Mouse (Mus musculus): Measurements from ENCODE around the gene Lrba. TPM values are rescaled to one million over a fixed set of nuclear protein-coding genes. Genes with fewer than 3 reads are reported as not detected.

Gene Lrba
- polyA plus RNA-seq, 2 experiments from 2014 or later = 13.8 to 14.4 TPM

GRCm38 (mm10) chr3:86561023-86561344 lies 336.5 kb downstream of the Lrba start:
- no peak for ATAC-seq

DNA sequence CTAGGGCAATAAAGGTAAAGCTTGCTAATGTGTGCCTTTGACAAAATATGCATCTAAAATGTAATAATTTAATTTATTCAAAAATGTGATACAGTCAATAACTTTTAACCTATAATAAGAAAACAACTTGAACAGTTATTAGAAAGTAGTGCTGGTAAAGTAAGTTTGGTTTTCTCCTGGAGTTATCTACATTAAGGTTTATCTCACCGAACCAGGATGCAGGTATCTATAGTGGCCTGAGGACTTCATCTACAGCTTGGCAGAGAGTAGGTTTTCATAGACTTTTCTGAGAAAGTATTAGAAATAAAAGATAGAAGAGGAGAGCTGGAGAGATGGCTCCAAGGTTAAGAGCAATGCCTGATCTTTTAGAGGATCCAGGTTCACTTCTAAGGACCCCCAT lies 336.9 kb downstream of the Lrba start:
- no peak for ATAC-seq

- ATAC-seq = no peak
Observed at GRCm38 (mm10) chr3:86567312-86567711, 342.8 kb downstream of the Lrba start.

DNA sequence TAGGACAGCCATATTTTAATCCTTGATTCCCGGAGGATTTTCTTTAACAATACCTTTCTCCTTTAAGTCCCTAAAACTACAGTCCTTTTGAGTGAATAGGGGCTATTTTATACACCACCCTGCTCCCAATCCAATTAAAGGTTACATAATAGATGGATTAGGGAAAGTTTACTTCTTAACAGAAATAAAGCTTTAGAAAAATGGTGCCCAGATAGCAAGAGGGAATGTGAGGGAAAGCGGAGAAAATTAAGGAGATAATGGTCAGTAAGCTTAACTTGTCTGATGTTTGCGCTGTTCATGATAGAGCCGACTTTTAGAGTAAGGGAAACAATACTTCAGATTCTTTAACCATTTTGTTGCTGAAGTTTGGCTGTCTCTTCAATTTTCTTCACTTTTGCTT lies 347.0 kb downstream of the Lrba start:
- no peak for ATAC-seq

GRCm38 (mm10) chr3:86572519-86573244 lies 348.2 kb downstream of the Lrba start:
- ATAC-seq = no peak

DNA sequence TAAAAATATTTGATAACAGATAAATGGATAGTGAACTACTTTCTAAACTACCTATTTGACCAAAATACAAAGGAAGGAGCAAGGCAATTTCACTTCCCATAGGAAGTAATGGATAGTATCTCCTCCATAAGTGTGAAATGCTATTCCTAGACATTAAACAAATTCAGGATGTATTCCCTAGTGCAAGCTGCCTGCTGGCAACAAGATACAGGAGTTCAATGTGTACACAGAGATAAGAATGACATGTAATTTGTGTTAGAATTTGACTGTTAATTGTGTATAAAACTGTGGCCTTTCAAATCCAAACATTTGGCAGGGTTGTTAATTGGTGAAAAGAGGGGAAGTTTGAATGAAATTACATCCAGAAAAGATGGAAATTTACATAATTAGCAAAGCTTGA lies 350.8 kb downstream of the Lrba start:
- no peak for ATAC-seq

GRCm38 (mm10) chr3:86602284-86602683 lies 377.8 kb downstream of the Lrba start:
- ATAC-seq = no peak

DNA sequence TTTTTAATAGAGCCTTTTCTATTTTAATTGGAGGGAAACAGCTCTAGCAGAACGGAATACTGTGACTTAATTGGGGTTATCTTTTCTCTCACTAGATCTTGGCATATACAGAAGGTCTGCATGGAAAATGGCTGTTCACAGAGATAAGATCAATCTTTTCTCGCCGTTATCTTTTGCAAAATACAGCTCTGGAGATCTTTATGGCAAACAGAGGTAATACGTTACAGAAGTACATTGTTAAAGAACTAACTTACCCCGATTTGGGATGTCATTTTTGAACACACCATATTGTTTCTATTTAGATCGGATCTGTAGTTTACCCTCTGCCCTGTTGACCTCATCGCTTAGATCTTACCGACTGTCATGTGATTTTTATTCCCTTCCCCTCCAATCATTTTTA lies 381.3 kb downstream of the Lrba start:
- ATAC-seq = no peak

GRCm38 (mm10) chr3:86627008-86627743 lies 402.7 kb downstream of the Lrba start:
- ATAC-seq = no peak

DNA sequence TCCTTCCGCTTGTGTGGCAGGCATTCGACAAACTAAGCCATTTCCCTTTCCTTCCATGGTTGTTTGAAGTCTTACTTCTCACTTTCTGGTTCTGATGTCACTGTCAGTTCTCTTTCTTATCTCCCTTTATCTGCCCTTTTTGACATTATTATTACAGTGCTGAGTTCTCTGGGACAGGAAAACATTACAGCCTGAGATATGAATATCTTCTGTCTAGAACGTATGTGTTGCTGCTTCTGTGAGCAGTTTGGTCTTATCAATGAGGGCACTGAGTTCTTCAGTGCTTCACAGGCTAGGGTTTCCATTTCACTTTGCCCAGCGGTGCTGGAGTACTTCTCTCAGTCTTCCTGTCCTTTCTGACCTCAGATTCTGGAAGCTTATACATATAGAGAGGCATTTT lies 404.9 kb downstream of the Lrba start:
- ATAC-seq = no peak

DNA sequence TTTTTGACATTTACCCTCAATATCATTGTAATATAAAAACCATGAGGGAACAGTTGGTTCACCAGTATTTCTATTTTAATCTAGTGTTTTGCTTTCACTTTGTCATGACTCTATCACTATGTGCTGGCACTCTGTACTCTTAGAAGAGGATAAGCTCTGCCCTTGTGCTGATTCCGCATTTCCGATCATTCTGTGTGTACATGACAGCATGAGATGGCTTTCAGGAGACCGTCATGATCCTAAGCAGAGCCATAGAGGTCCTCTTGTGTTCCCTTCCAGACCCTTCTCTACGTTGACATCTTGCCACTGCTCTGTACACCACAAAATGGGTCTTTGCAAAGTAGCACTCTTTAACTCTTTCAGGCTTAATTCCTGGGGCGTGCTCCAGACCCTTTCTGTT lies 411.0 kb downstream of the Lrba start:
- no peak for ATAC-seq

DNA sequence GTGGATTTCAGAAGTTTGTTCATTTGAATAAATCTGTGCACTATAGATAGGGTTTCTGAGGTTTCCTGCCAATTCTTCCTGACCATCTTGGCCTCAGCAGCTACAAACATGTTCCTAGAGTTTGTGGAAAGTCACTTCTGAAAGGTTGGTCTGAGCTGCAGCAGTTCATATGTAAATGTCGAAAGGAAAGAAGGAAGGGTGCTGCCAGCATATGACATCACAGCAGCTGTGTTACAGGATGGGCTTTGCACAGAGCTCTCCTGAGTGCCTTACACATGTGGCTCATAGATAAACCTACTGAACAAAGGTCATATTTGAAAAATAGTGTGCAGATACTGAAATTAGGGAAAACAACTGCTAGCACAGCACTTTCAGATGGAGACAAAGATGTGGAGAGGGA lies 411.5 kb downstream of the Lrba start:
- no peak for ATAC-seq

GRCm38 (mm10) chr3:86638552-86639348 lies 414.3 kb downstream of the Lrba start:
- ATAC-seq = no peak

GRCm38 (mm10) chr3:86641393-86641792 lies 416.9 kb downstream of the Lrba start:
- ATAC-seq = no peak

GRCm38 (mm10) chr3:86641796-86642195 lies 417.3 kb downstream of the Lrba start:
- no peak for ATAC-seq

DNA sequence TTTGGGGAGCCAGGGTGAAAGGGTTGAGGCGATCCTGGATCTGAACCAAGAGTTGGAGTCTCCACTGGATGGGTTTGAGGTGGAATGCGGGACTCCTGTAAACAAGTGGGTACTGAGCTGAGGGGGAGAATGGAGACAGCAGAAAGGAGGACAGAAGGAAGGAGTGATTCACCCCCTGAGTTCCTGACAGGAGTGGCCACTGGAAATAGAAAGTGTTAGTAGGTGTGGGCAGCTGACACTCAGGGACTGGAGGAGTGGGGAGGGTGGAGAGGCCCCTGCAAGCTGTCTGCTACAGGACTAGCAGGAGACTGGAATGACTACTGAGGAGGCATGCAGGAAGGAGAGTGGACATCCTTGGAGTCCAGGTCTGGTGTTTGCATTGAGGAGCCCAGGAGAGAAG lies 422.3 kb downstream of the Lrba start:
- ATAC-seq = no peak

DNA sequence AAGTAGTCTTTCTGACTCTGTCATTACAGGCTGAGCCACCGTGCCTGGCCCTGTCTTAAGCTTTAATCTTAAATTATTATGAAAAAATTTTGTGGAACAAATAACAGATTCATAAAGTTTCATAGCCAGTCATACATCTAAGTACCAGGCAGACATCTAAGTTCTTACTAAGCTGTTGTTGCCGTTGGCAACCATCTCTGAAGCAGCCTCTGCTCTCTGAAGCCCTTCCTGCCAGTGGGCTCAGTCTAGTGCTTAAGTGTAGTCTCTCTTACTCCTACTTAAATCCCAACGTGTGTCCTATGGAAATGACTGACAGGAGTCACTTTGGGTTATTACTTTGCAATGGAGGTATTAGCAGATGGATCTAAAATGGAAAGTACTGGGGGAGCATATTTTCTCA lies 426.5 kb downstream of the Lrba start:
- ATAC-seq = no peak

GRCm38 (mm10) chr3:86659326-86659725 lies 434.8 kb downstream of the Lrba start:
- no peak for ATAC-seq

DNA sequence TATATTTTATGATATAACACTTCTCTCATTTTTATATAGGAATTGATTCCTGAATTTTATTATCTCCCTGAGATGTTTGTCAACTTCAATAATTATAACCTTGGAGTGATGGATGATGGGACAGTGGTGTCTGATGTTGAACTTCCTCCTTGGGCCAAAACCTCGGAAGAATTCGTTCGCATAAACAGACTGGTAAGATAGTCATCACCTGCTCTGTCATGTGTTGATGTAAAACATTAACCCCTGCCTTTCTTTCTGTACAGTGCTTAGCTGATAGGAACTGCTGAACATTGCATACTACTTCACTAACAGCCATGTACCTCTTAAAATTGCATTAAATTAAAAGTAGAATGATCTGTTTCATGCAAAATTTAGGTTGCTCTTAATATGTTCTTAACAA lies 439.9 kb downstream of the Lrba start:
- ATAC-seq = no peak

- ATAC-seq = no peak
Observed at GRCm38 (mm10) chr3:86668146-86668545, 443.7 kb downstream of the Lrba start.

DNA sequence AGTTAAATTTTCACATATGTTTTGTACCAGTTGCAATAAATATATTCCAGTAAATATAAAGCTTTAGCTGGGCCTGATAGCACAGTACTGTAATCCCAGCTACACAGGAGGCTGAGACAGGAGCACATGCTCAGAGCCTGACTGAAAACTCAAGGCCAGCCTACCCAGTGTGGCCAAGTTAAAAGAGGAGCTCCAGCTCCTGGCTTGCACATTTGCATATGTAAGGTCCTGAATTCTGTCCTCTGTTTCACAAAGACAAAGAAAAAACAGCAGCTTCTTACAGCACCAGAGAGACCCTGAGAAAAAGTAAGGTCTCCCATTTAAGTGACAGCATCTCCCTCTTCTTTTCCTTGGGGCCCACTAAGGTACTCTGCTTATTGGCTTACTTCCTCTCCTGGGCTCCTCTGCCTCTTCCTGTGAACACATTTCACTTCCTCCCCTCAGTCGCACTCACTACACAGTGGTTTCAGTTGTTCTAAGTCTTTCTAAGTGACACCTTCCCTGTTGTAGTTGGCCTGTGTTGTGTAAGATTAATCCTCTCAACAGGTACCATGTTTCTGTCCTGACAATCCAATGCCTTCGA lies 453.2 kb downstream of the Lrba start:
- ATAC-seq = no peak

GRCm38 (mm10) chr3:86687571-86688209 lies 463.2 kb downstream of the Lrba start:
- ATAC-seq = no peak

- no peak for ATAC-seq
Observed at GRCm38 (mm10) chr3:86688438-86688837, 464.0 kb downstream of the Lrba start.
